Mouse (Mus musculus) lung, adult 2 months (tissue): ENCODE results near the gene Slc22a14. TPM values are rescaled to one million over a fixed set of nuclear protein-coding genes. Genes with fewer than 3 reads are reported as not detected.

Experiments used
- DNase-seq: peaks from one replicate; pipeline ENCODE4 v3.0.0; 2022
- H3K4me1 ChIP-seq: fragments of 200-500 bp; 2 replicates; pipeline ENCODE4 v1.6.1; 2011; ENCODE audit warnings: low read length; ENCODE audit not compliant: control insufficient read depth, insufficient read depth
- H3K4me3 ChIP-seq: fragments of 200-500 bp; replicated peaks from 2 replicates; pipeline ENCODE3; 2011; ENCODE audit warnings: low read depth, mild to moderate bottlenecking, control low read depth, low read length; ENCODE audit errors: extremely low read depth
- CTCF ChIP-seq: fragments of 200-500 bp; IDR thresholded peaks from 2 replicates; pipeline ENCODE4 v1.5.1; 2011; ENCODE audit warnings: mild to moderate bottlenecking, low read length, control low read depth; ENCODE audit not compliant: insufficient read depth
- POLR2A ChIP-seq: fragments of 200-500 bp; IDR thresholded peaks from 2 replicates; pipeline ENCODE4 v1.6.1; 2011; ENCODE audit warnings: low read depth, mild to moderate bottlenecking, control low read depth, low read length, borderline replicate concordance; ENCODE audit errors: extremely low read depth
- WGBS: fragments of 180-500 bp; shearing (Covaris S2); methylation state at CpG from one replicate; pipeline ENCODE4 v1.1.7; 2018; 5-methylcytosine and 5-hydroxymethylcytosine counted together
- polyA plus RNA-seq: library from polyadenylated mRNA; depleted of rRNA; stranded (reverse); fragments of >200 nt; gene quantifications from 2 replicates; pipeline ENCODE4 v1.2.3, GENCODE M21; 2012

Slc22a14 gene
- polyA plus RNA-seq, 1 experiment, result 0.99 TPM

- no peak for DNase-seq
- Histone ChIP-seq H3K4me3 (no peak overlapping the region), H3K4me1 (no peaks in the 10 kb centered on the region)
- TF ChIP-seq POLR2A (no peak), CTCF (no peak)
- WGBS, result 42% methylated on average over 3 of the region's 3 CpGs
These were observed 36.9 kb downstream of the Slc22a14 start for GRCm38 (mm10) chr9:119328488-119328887.

DNA sequence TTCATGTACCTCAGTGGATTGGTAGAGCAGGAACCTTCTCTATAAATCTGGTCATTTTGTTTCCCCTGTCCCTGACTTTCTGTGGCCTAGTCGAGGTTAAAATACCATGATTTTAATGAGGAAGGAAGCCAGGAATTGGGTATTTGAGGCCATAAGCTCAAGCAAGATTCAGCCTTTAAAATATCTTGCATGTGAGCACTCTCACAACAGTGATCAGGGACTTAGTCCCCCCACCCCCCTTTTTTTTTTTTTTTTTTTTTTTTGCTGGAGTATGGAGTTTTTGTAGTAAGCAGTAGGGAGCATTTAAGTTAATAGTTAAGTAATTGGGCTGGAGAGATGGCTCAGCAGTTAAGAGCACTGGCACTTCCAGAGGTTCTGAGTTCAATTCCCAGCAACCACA, 41.2 kb downstream of the Slc22a14 start:
- no peak overlapping the region for H3K4me3 ChIP-seq
- DNase-seq, result no peak
- WGBS, result 60% methylated on average over 1 of the region's 1 CpGs
- peaks cover 8% of the 10 kb centered on the region; the same call in 1 of the 2 replicates for H3K4me1 ChIP-seq
- TF ChIP-seq CTCF (no peak), POLR2A (no peak)

- DNase-seq, result no peak
- WGBS, result 3% methylated on average over 9 of the region's 9 CpGs
- peaks cover 8% of the 10 kb centered on the region; the same call in 1 of the 2 replicates for H3K4me1 ChIP-seq
- TF ChIP-seq CTCF (no peak), POLR2A (no peak)
- H3K4me3 ChIP-seq, result peak overlapping the region; percentile 77
These were observed 42.1 kb downstream of the Slc22a14 start for GRCm38 (mm10) chr9:119323260-119323645.

- TF ChIP-seq POLR2A (peak; percentile 73), CTCF (no peak)
- peak; percentile 99 for DNase-seq
- peak within 1 kb of the TSS; percentile 77 for H3K4me3 ChIP-seq
- H3K4me1 ChIP-seq, result peaks cover 8% of the 10 kb centered on the region; the same call in 1 of the 2 replicates
- under 1% methylated on average over 76 of the region's 76 CpGs for WGBS
These were observed 42.8 kb downstream of the Slc22a14 start, which contains the start of gene Oxsr1 for GRCm38 (mm10) chr9:119322289-119323259. TSS of gene Oxsr1 (minus strand) at chr9:119322427.

- under 1% methylated on average over 59 of the region's 59 CpGs for WGBS
- TF ChIP-seq POLR2A (no peak), CTCF (no peak)
- DNase-seq, result no peak
- H3K4me3 ChIP-seq, result peak overlapping the region; percentile 71
- peaks cover 8% of the 10 kb centered on the region; the same call in 1 of the 2 replicates for H3K4me1 ChIP-seq
These were observed 43.7 kb downstream of the Slc22a14 start for GRCm38 (mm10) chr9:119321392-119322229.

DNA sequence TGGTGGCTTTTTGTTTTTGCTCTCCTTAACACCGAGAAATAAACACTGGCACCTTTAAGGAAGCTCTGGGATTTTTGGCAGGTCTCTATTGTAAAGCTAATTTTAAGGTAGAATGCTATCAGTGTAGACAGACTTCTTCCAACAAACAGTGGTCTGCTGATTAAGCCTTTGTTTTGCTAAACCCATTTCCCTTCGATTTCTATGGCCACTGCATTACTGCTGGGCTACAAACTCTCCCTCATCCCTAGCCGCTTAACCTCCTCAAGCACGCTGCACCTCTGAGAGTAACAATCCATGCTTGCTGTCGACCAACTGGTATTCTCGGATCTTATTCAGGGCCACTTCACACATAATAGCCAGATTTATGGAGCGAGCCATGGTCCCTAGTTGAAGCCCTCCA, 44.4 kb downstream of the Slc22a14 start:
- DNase-seq, result no peak
- peaks cover 8% of the 10 kb centered on the region; the same call in 1 of the 2 replicates for H3K4me1 ChIP-seq
- 13% methylated on average over 7 of the region's 7 CpGs for whole genome bisulfite sequencing
- TF ChIP-seq CTCF (no peak), POLR2A (no peak)
- peak overlapping the region; percentile 71 for H3K4me3 ChIP-seq

- 77% methylated on average over 7 of the region's 7 CpGs for WGBS
These were observed 44.9 kb downstream of the Slc22a14 start for GRCm38 (mm10) chr9:119320446-119320845.

GRCm38 (mm10) chr9:119318891-119319290, 46.5 kb downstream of the Slc22a14 start:
- no peak for DNase-seq
- H3K4me3 ChIP-seq, result no peak overlapping the region
- H3K4me1 ChIP-seq, result peaks cover 8% of the 10 kb centered on the region; the same call in 1 of the 2 replicates
- WGBS, result 79% methylated on average over 1 of the region's 1 CpGs
- TF ChIP-seq POLR2A, result no peak
- TF ChIP-seq CTCF, result no peak

More at GRCm38 (mm10) chr9:119320446-119320845, 44.9 kb downstream of the Slc22a14 start:
- TF ChIP-seq POLR2A, result no peak
- TF ChIP-seq CTCF, result no peak
- H3K4me1 ChIP-seq, result peaks cover 8% of the 10 kb centered on the region; the same call in 1 of the 2 replicates
- no peak for DNase-seq
- H3K4me3 ChIP-seq, result no peak overlapping the region

DNA sequence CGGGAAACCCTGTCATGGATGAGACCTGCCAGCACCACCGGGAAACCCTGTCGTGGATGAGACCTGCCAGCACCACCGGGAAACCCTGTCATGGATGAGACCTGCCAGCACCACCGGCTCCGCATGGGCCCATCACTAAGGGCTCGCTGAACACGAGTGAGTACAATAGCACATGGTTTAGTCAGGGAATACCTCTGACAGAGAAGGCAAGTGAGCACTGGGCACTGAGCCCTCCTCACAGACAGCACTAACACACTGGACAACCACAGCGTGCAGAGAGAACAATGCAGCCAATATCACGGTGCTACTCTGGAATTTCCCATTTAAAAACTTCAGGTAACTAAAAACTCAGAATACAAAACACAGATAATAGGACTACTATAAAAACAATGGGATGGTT, 52.3 kb downstream of the Slc22a14 start:
- DNase-seq, result no peak
- Histone ChIP-seq H3K4me3 (no peak overlapping the region), H3K4me1 (peaks cover 2% of the 10 kb centered on the region)
- TF ChIP-seq POLR2A (no peak), CTCF (no peak)
- 83% methylated on average over 10 of the region's 10 CpGs for WGBS

GRCm38 (mm10) chr9:119309067-119309466, 56.3 kb downstream of the Slc22a14 start:
- no peak for DNase-seq
- no peak overlapping the region for H3K4me3 ChIP-seq
- peaks cover 2% of the 10 kb centered on the region for H3K4me1 ChIP-seq
- no peak for TF ChIP-seq CTCF
- TF ChIP-seq POLR2A, result no peak
- 82% methylated on average over 1 of the region's 1 CpGs for WGBS
